Mouse (Mus musculus) heart, postnatal 10 days (tissue): ENCODE data around the gene Arntl2. TPM values are rescaled to one million over a fixed set of nuclear protein-coding genes. Genes with fewer than 3 reads are reported as not detected.
"Not testable (repeated sequence)": the region's sequence is repeated elsewhere in the genome, so short reads cannot be mapped to it uniquely, and the experiment has no call there.

Experiments used
- DNase-seq, 2 experiments: peaks; one replicate each; pipeline ENCODE4 v3.0.0; 2021
- intact Hi-C: fragments of 180-260 bp; cut with DNase I; formaldehyde crosslinking; loops from one replicate; pipeline ENCODE4 v1.15.1; 2025
- total RNA-seq, 2 experiments: library from RNA; stranded (reverse); gene quantifications; 2 replicates each; pipeline ENCODE4 v1.2.3; 2021

The Arntl2 gene
- total RNA-seq, 2 experiments from 2014 or later, result 1.4 to 1.5 TPM

GRCm38 (mm10) chr6:146844867-146845266 is 49.0 kb downstream of the Arntl2 start:
- DNase-seq, result peak; percentile 35 to 49
- intact Hi-C loops, result no loop called here

- no peak for DNase-seq
- intact Hi-C loops, result no loop called here
These were observed 49.5 kb downstream of the Arntl2 start for GRCm38 (mm10) chr6:146845347-146845746.

GRCm38 (mm10) chr6:146845961-146846750 is 50.3 kb downstream of the Arntl2 start:
- peak; percentile 52 to 62 for DNase-seq
- intact Hi-C loops, result no loop called here

GRCm38 (mm10) chr6:146847402-146847801 is 51.5 kb downstream of the Arntl2 start:
- DNase-seq, result no peak

GRCm38 (mm10) chr6:146848281-146848680 is 52.4 kb downstream of the Arntl2 start:
- DNase-seq, result no peak

More at GRCm38 (mm10) chr6:146847402-146847801, 51.5 kb downstream of the Arntl2 start:
- intact Hi-C loops, result no loop called here

GRCm38 (mm10) chr6:146850050-146850449 is 54.2 kb downstream of the Arntl2 start, which contains the start of gene Smco2:
Smco2 (plus strand) TSS chr6:146850104.
- DNase-seq, result no peak
- intact Hi-C loops, result no loop called here

More at GRCm38 (mm10) chr6:146848281-146848680, 52.4 kb downstream of the Arntl2 start:
- intact Hi-C loops, result no loop called here

- intact Hi-C loops, result no loop called here
- DNase-seq, result no peak
These were observed 56.1 kb downstream of the Arntl2 start for GRCm38 (mm10) chr6:146851916-146852315.

- no peak for DNase-seq
- intact Hi-C loops, result no loop called here
These were observed 56.9 kb downstream of the Arntl2 start for GRCm38 (mm10) chr6:146852739-146853138.

- no peak for DNase-seq
- intact Hi-C loops, result no loop called here
These were observed 59.3 kb downstream of the Arntl2 start for GRCm38 (mm10) chr6:146855185-146855584.

GRCm38 (mm10) chr6:146857386-146857785 is 61.5 kb downstream of the Arntl2 start:
- intact Hi-C loops, result no loop called here
- no peak for DNase-seq

GRCm38 (mm10) chr6:146863154-146863553 is 67.3 kb downstream of the Arntl2 start:
- no peak for DNase-seq
- intact Hi-C loops, result no loop called here

- intact Hi-C loops, DNase-seq: not testable (repeated sequence)
These were observed 68.5 kb downstream of the Arntl2 start for GRCm38 (mm10) chr6:146864370-146864769.

GRCm38 (mm10) chr6:146865701-146866100 is 69.8 kb downstream of the Arntl2 start:
- intact Hi-C loops, result no loop called here
- no peak for DNase-seq

GRCm38 (mm10) chr6:146871975-146872374 is 76.1 kb downstream of the Arntl2 start:
- DNase-seq, result no peak
- intact Hi-C loops, result no loop called here

- no peak for DNase-seq
- intact Hi-C loops, result no loop called here
These were observed 78.6 kb downstream of the Arntl2 start for GRCm38 (mm10) chr6:146874415-146874814.

GRCm38 (mm10) chr6:146876820-146877219 is 81.0 kb downstream of the Arntl2 start:
- DNase-seq, result no peak
- intact Hi-C loops, result no loop called here

- DNase-seq, result no peak
- intact Hi-C loops, result no loop called here
These were observed 81.7 kb downstream of the Arntl2 start for GRCm38 (mm10) chr6:146877425-146878045.

GRCm38 (mm10) chr6:146878926-146879325 is 83.1 kb downstream of the Arntl2 start:
- no peak for DNase-seq
- intact Hi-C loops, result no loop called here

GRCm38 (mm10) chr6:146879856-146880255 is 84.0 kb downstream of the Arntl2 start:
- DNase-seq, result no peak
- intact Hi-C loops, result loop anchor here (5.0 kb wide), 1 partner anchor 43 kb away; no protein-coding TSS in a partner anchor

- no peak for DNase-seq
- intact Hi-C loops, result loop anchor here (5.0 kb wide), 1 partner anchor 43 kb away; no protein-coding TSS in a partner anchor
These were observed 84.4 kb downstream of the Arntl2 start for GRCm38 (mm10) chr6:146880296-146880695.

GRCm38 (mm10) chr6:146881896-146882770 is 86.3 kb downstream of the Arntl2 start:
- intact Hi-C loops, result loop anchor here (5.0 kb wide), 1 partner anchor 45 kb away; no protein-coding TSS in a partner anchor
- DNase-seq, result no peak
